Mouse (Mus musculus): ENCODE results near the gene Naa50. TPM values are rescaled to one million over a fixed set of nuclear protein-coding genes. Genes with fewer than 3 reads are reported as not detected.

Naa50 gene
- total RNA-seq, 2 experiments from 2014 or later = 64.0 to 69.9 TPM

DNA sequence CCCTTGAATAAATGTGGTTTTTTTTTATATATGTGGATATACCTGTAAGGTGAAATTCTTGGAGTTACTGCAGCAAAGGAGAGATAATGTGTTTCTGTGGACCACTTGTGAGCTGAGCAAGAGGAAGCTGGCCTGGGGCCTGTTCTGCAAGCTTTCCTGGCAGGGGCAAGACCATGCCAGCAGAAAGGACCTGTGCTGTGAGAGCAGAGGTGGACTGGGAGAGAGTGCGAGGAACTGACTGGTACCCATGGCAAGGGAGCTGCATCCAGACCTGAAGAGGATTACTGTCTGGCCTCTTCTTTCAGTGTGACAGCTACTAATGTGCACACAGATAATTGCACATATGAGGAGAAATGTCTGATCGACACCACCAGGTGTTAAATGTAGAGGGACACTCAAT is 51.3 kb downstream of the Naa50 start:
- DNase-seq (ENCODE audit: low spot score in 2 of 2) = no peak

DNA sequence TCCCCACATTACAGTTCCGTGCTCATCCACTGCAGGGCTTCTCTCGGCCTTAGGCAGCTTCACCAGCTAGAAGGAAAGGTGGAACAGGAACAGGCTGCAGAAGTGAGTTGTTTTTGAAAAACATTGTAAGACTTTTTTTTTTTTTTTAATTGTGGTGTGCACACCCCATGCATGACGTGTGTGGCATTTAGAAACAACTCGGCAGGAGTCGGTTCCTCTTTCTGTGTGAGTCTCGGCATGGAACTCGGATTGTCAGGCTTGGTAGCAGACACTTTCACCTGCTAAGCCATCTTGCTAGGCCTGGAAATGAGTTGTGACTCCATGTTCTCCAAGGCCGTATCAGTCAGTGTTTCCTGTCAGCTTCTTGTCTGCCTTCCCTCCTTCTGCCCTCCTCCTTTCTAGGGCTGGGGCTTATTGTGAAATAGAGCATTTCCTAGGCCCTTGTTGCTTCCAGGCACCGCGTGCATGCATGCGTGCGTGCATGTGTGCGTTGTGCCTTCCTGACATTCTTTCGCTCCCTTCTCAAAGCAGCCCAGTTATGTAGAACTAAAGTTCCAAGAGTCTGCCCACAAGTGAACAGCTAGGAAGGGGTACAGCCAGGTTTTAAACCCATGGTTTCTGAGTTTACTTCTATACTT is 59.6 kb downstream of the Naa50 start:
- DNase-seq (ENCODE audit: low spot score in 2 of 2) = no peak

DNA sequence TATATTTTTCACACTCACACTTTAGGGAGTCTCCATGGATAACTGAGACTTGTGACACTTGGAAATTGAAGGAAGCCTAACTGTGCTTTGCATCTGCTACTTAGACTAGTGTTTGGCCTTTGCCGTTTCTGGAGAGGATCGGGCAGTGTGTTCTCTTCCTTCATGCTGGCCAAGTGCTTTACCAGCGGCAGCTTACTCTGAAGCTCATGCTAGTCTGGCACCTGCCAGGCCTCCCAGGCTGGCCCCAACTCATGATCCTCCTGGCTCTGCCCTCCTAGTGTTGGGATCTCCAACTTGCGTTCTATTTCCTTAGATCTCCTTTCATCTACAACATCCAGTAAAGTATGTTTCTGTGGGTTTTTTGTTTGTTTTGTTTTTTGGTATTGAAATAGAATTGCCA is 60.5 kb downstream of the Naa50 start:
- DNase-seq (ENCODE audit: low spot score in 2 of 2) = no peak

DNA sequence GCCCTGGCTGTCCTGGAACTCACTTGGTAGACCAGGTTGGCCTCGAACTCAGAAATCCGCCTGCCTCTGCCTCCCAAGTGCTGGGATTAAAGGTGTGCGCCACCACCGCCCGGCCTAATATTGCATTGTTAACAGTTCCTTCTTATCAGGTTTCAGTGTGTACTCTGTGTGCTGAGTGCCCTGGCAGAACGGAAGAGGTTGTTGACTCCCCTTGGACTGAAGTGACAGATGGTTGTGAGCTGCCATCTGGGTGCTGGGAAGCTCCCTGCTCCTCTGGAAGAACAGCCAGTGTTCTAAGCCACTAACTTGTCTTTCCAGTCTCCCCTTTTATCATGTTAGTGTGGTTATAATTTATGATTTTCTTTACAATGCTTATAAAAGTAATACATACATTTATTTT is 64.7 kb downstream of the Naa50 start:
- DNase-seq (ENCODE audit: low spot score in 2 of 2) = no peak

DNA sequence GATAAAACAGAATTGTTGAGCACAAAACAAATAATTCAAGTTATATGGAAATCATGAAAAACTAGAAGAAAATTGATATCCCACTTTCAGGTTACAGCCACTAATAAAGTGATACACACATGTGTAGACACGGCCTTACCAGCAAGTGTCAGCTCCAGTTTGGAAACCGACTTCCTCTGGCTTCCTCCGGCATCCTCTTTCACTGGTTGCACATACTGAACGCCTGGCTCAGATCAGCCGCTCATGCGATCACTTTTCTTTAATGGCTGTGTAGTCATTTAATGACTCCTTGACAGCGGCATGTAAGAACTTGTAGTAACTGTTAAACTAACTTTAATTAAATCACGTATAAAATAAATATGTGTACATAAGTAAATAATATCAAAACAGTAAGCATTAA is 66.3 kb downstream of the Naa50 start:
- no peak for DNase-seq (ENCODE audit: low spot score in 2 of 2)

DNA sequence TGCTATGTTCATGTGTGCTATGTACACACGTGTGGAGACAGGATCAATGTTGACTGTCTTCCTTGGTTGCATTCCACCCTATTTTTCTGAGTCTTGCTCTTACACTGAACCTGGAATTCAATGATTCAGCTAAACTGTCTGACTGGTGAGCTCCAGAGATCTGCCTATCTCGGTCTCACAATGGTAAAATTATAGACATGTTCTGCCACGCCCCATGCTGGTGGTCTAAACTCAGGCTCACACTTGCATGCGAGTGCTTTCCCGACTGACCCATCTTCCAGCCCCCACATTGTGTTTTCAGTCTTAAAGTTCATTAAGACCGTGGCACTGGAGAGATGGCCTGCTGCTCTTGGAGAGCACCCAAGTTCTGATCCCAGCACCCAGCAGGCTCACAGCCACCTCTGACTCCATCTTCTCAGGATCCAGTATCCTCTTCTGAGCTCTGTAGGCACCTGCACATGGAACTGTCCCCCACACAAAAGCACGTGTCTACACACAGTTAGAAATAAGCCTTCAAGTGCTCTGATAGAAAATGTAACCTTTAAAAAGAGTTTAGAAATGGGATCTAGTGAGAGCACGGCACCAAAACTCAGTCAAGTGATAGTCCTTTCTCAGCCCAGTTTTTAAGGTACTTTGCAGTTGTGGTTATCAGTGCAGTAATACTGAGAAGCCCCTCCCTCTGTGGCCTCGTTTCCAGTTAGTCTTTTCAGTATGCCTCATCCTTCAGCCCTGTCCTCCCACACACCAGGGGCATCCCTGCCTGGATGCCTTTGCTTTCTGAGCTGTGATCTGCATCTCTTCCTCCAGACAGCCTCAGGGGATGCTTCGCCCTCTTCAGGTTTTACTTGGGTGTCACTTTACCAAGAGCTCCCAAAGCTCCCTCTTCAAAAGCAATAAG is 70.8 kb downstream of the Naa50 start:
- no peak for DNase-seq (ENCODE audit: low spot score in 2 of 2)

DNA sequence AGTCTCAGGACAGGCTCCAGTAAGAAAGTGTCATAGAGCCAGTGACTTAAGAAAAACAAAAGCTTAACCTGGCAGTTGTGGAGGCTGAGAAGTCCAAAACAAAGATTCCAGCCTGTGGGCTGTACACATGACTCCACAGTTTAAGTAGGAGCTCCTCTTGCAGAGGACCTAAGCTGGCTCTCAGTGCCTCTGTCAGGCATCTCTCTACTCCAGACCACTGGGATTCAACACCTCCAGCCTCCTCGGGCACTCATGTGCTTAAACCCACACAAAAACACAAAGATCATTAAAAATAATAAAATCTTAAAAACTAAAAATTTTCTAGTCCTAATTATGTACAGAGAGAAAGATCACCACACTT is 71.4 kb downstream of the Naa50 start:
- no peak for DNase-seq (ENCODE audit: low spot score in 2 of 2)

DNA sequence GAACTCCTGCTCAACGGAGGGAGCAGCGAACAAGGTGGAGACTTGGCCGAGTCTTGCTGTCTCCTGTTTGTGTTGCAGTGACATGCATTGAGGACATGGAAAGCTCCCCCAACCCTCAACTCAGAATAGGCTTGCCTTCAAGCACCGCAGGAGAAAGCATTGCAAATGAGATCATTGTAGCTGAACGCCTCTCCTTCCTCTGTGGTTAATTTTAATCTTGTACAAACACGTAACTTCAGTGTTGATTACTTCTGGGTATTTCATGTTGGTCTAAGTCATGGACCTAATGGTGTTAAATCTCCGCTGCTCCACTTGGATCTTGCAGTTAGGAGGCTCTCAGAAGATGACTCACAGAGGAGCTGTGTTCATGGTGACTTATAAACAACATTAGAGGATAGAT is 73.1 kb downstream of the Naa50 start:
- DNase-seq (ENCODE audit: low spot score in 2 of 2) = no peak

Other genes starting within 250 kb of the Naa50 start
- 10 to 100 TPM; 30.2 to 34.8 TPM for gene Qtrt2, start 213.0 kb upstream of the Naa50 start, total RNA-seq (2021)
- 10 to 100 TPM; 25.4 to 26.6 TPM for gene Zdhhc23, start 160.0 kb upstream of the Naa50 start, total RNA-seq (2021)
- gene Gramd1c, start 76.5 kb upstream of the Naa50 start, total RNA-seq (2021) = 1 to 10 TPM; 1.3 to 1.5 TPM
- gene Atp6v1a, start 125 bp upstream of the Naa50 start, total RNA-seq (2021) = 100 to 1,000 TPM; 509 to 523 TPM
- gene Usf3, start 33.4 kb downstream of the Naa50 start, total RNA-seq (2021) = 10 to 100 TPM; 35.8 to 35.9 TPM
- gene Sidt1, start 193.4 kb downstream of the Naa50 start, total RNA-seq (2021) = 10 to 100 TPM; 41.6 to 41.8 TPM
- gene Spice1, start 207.3 kb downstream of the Naa50 start, total RNA-seq (2021) = 10 to 100 TPM; 18.6 to 22.0 TPM

All from left cerebral cortex, adult 18-20 months (tissue).